Mouse (Mus musculus) liver, adult 2 months (tissue): Measurements from ENCODE around the gene Lad1. TPM values are rescaled to one million over a fixed set of nuclear protein-coding genes. Genes with fewer than 3 reads are reported as not detected.

Source experiments
- DNase-seq: peaks from one replicate; pipeline ENCODE4 v3.0.0-alpha.2; 2011; ENCODE audit warnings: low read depth, low spot score; ENCODE audit errors: extremely low read depth
- H3K27ac ChIP-seq: fragments of 200-500 bp; replicated peaks from 2 replicates; pipeline ENCODE4 v1.5.1; 2012; ENCODE audit warnings: low read depth, mild to moderate bottlenecking, control low read depth, inconsistent platforms, low read length; ENCODE audit not compliant: insufficient read depth
- H3K27me3 ChIP-seq: fragments of 200-500 bp; 2 replicates; pipeline ENCODE4 v1.6.1; 2012; ENCODE audit warnings: mild to moderate bottlenecking, moderate library complexity, low read length, inconsistent platforms; ENCODE audit not compliant: control insufficient read depth, insufficient read depth
- H3K36me3 ChIP-seq: fragments of 200-500 bp; 2 replicates; pipeline ENCODE4 v1.6.1; 2012; ENCODE audit warnings: low read length, inconsistent platforms; ENCODE audit not compliant: control insufficient read depth, insufficient read depth
- H3K4me1 ChIP-seq: fragments of 200-500 bp; 2 replicates; pipeline ENCODE4 v1.6.1; 2011; ENCODE audit warnings: low read length; ENCODE audit not compliant: control insufficient read depth, insufficient read depth
- H3K4me3 ChIP-seq: fragments of 200-500 bp; 2 replicates; pipeline ENCODE4 v1.5.1; 2011; ENCODE audit warnings: low read depth, mild to moderate bottlenecking, control low read depth, low read length, moderate library complexity; ENCODE audit not compliant: insufficient read depth
- H3K79me2 ChIP-seq: fragments of 200-500 bp; 2 replicates; pipeline ENCODE4 v1.6.1; 2012; ENCODE audit warnings: inconsistent platforms, mild to moderate bottlenecking, low read length, moderate library complexity; ENCODE audit not compliant: control insufficient read depth, insufficient read depth
- H3K9ac ChIP-seq: fragments of 200-500 bp; 2 replicates; pipeline ENCODE4 v1.6.1; 2012; ENCODE audit warnings: low read depth, mild to moderate bottlenecking, control low read depth, inconsistent platforms, low read length
- CTCF ChIP-seq: fragments of 200-500 bp; IDR thresholded peaks from 2 replicates; pipeline ENCODE4 v1.5.1; 2011; ENCODE audit warnings: low read depth, low read length, control low read depth
- POLR2A ChIP-seq: fragments of 200-500 bp; IDR thresholded peaks from 2 replicates; pipeline ENCODE4 v1.6.1; 2011; ENCODE audit warnings: low read length, control low read depth; ENCODE audit not compliant: insufficient read depth; ENCODE audit errors: extremely low read depth
- WGBS: fragments of 180-500 bp; shearing (Covaris S2); methylation state at CpG from one replicate; pipeline ENCODE4 v1.1.7; 2018; 5-methylcytosine and 5-hydroxymethylcytosine counted together
- polyA plus RNA-seq: library from polyadenylated mRNA; depleted of rRNA; stranded (reverse); fragments of >200 nt; gene quantifications from 2 replicates; pipeline ENCODE4 v1.2.3, GENCODE M21; 2012
- total RNA-seq: library from RNA; depleted of rRNA; stranded (reverse); fragments of >200 nt; gene quantifications from 2 replicates; pipeline ENCODE4 v1.2.3, GENCODE M21; 2014

The Lad1 gene
- total and polyA plus RNA-seq, 2 experiments, result 0.55 to 3.4 TPM

GRCm38 (mm10) chr1:135811016-135811646, 7.3 kb upstream of the Lad1 start:
- no peaks in the 10 kb centered on the region for H3K27me3 ChIP-seq
- H3K36me3 ChIP-seq, result no peaks in the 10 kb centered on the region
- H3K27ac ChIP-seq, result no peak overlapping the region
- H3K4me3 ChIP-seq, result no peak overlapping the region
- H3K9ac ChIP-seq, result no peak overlapping the region
- H3K4me1 ChIP-seq, result no peaks in the 10 kb centered on the region
- no peaks in the 10 kb centered on the region for H3K79me2 ChIP-seq
- TF ChIP-seq POLR2A (no peak), CTCF (peak; percentile 99)
- peak; percentile 59 for DNase-seq
- WGBS, result 34% methylated on average over 7 of the region's 7 CpGs

- Histone ChIP-seq H3K27ac (no peak overlapping the region), H3K9ac (no peak overlapping the region), H3K4me1 (no peaks in the 10 kb centered on the region), H3K36me3 (no peaks in the 10 kb centered on the region), H3K79me2 (no peaks in the 10 kb centered on the region), H3K4me3 (no peak overlapping the region), H3K27me3 (no peaks in the 10 kb centered on the region)
- WGBS, result 82% methylated on average over 3 of the region's 3 CpGs
- DNase-seq, result no peak
- no peak for TF ChIP-seq POLR2A
- TF ChIP-seq CTCF, result no peak
Measured at GRCm38 (mm10) chr1:135812205-135812604, 6.2 kb upstream of the Lad1 start.

- 53% methylated on average over 2 of the region's 2 CpGs for WGBS
- no peak overlapping the region for H3K4me3 ChIP-seq
- no peak overlapping the region for H3K27ac ChIP-seq
- no peaks in the 10 kb centered on the region for H3K27me3 ChIP-seq
- H3K4me1 ChIP-seq, result no peaks in the 10 kb centered on the region
- no peak overlapping the region for H3K9ac ChIP-seq
- DNase-seq, result no peak
- H3K79me2 ChIP-seq, result no peaks in the 10 kb centered on the region
- TF ChIP-seq POLR2A (no peak), CTCF (no peak)
- H3K36me3 ChIP-seq, result no peaks in the 10 kb centered on the region
Measured at GRCm38 (mm10) chr1:135812618-135813017, 5.8 kb upstream of the Lad1 start.

- Histone ChIP-seq H3K79me2 (no peaks in the 10 kb centered on the region), H3K4me1 (no peaks in the 10 kb centered on the region), H3K9ac (no peak overlapping the region), H3K4me3 (no peak overlapping the region), H3K27ac (no peak overlapping the region), H3K27me3 (no peaks in the 10 kb centered on the region), H3K36me3 (no peaks in the 10 kb centered on the region)
- DNase-seq, result no peak
- TF ChIP-seq POLR2A (no peak), CTCF (no peak)
- WGBS, result 66% methylated on average over 4 of the region's 4 CpGs
Measured at GRCm38 (mm10) chr1:135813071-135813470, 5.3 kb upstream of the Lad1 start.

- 85% methylated on average over 5 of the region's 5 CpGs for WGBS
- H3K27me3 ChIP-seq, result 0 out of 2 replicates have a peak, but pooled peaks cover 3% of the 10 kb centered on the region
- no peak overlapping the region for H3K9ac ChIP-seq
- H3K79me2 ChIP-seq, result no peaks in the 10 kb centered on the region
- no peak overlapping the region for H3K4me3 ChIP-seq
- no peaks in the 10 kb centered on the region for H3K4me1 ChIP-seq
- DNase-seq, result no peak
- no peak overlapping the region for H3K27ac ChIP-seq
- TF ChIP-seq POLR2A (no peak), CTCF (no peak)
- H3K36me3 ChIP-seq, result no peaks in the 10 kb centered on the region
Measured at GRCm38 (mm10) chr1:135813687-135814395, 4.6 kb upstream of the Lad1 start.

- no peak overlapping the region for H3K9ac ChIP-seq
- H3K4me3 ChIP-seq, result no peak overlapping the region
- no peak overlapping the region for H3K27ac ChIP-seq
- WGBS, result 85% methylated on average over 5 of the region's 5 CpGs
- no peak for TF ChIP-seq CTCF
- TF ChIP-seq POLR2A, result no peak
- 0 out of 2 replicates have a peak, but pooled peaks cover 3% of the 10 kb centered on the region for H3K27me3 ChIP-seq
- 0 out of 2 replicates have a peak, but pooled peaks cover 2% of the 10 kb centered on the region for H3K4me1 ChIP-seq
- DNase-seq, result no peak
- H3K79me2 ChIP-seq, result no peaks in the 10 kb centered on the region
- H3K36me3 ChIP-seq, result no peaks in the 10 kb centered on the region
Measured at GRCm38 (mm10) chr1:135814531-135814930, 3.9 kb upstream of the Lad1 start.
